Mouse (Mus musculus): ENCODE measurements around the gene Gm12184.

GRCm38 (mm10) chr11:48803988-48804387 lies 22.5 kb downstream of the Gm12184 start:
- no peak for TF ChIP-seq CTCF (conservative IDR thresholded peaks at IDR 0.05; ENCODE audit: insufficient read depth, insufficient read length, low read depth, low read length)
- no peak for TF ChIP-seq POLR2A (IDR thresholded peaks at IDR 0.05; ENCODE audit: low read depth, low read length)

Data from kidney, adult 2 months (tissue).